Mouse (Mus musculus) granulocyte monocyte progenitor cell, adult 5-6 weeks (primary cell): ENCODE measurements around the gene Tle4. TPM values are rescaled to one million over a fixed set of nuclear protein-coding genes. Genes with fewer than 3 reads are reported as not detected.

Source experiments
- ATAC-seq: replicated peaks from 2 replicates; pipeline ENCODE4 v1.8.0; 2016; ENCODE audit warnings: mild to moderate bottlenecking, moderate TSS enrichment, inconsistent platforms; ENCODE audit not compliant: poor library complexity, severe bottlenecking
- total RNA-seq, 2 experiments: library from RNA; stranded (forward) in 1 of 2; stranded (reverse) in 1 of 2; fragments of 200-712, 200-1000 nt in 1 of 2; fragments of >200 nt in 1 of 2; fragmentation: Nextera tagmentation in 1 of 2; gene quantifications; 2 replicates each; pipeline ENCODE4 v1.2.3; 2014 to 2017

The Tle4 gene
- total RNA-seq, 2 experiments from 2014 or later, result 16.8 to 25.1 TPM

DNA sequence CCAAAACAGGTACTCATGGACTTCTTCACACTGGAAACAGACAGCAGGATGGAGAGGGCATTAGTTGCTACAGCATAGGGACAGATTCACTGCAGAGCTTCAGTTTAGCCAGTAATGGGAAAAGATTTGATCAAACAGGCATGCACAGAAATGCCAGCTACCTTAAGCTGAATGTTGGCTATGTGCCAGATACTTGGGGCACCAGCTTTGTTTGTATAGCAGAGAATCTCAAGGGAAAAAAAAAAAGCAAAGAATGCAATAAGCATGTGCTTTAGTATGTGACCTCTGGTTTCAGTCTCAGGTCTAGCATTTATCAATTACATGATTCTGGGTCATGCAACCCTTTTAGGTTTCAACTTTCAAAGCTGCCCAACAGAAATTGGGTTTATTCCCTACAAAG lies 118.1 kb downstream of the Tle4 start:
- no peak for ATAC-seq

- no peak for ATAC-seq
Measured at GRCm38 (mm10) chr19:14469325-14469724, 128.5 kb downstream of the Tle4 start.

- peak; percentile 40 for ATAC-seq
Measured at GRCm38 (mm10) chr19:14468733-14469132, 129.1 kb downstream of the Tle4 start.

GRCm38 (mm10) chr19:14466020-14466419 lies 131.8 kb downstream of the Tle4 start:
- ATAC-seq, result no peak

- no peak for ATAC-seq
Measured at GRCm38 (mm10) chr19:14463281-14464079, 134.4 kb downstream of the Tle4 start.

DNA sequence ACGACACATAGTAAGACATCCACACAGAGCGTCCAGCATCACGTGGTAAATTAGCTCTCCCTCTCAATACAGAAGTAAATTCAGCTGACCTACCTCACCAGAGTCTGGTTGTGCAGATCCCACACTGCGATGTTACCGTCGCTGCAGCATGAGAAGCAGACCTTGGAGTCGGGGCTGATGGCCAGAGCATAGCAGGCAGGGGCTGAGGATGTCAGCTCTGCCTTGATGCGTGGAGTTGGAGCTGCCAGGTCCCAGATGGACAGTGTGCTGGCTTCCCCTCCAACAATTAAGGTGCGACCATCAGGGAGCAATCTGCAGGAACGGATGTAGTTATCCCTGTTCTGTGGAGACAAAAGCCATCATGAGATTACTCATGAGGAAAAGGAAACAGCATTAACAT lies 144.4 kb downstream of the Tle4 start:
- no peak for ATAC-seq

DNA sequence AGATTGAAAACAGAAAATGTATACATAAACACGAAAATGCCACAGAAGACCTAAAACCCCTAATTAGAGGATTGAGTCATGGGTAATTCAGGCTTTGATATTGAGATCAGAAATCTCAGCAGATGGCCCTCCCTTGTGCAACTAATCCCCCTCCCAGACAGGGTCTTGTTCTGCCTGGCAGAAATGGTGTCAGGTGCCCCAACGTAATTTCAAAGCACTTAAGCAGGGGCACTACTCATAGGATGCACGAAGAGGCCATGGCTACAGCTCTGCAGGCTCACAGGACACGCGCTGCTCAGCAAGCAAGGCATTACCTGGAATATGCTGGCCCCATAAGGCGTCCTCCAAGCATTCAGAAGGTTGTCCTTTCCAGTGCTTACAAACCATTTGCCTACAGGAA lies 146.5 kb downstream of the Tle4 start:
- ATAC-seq, result no peak

DNA sequence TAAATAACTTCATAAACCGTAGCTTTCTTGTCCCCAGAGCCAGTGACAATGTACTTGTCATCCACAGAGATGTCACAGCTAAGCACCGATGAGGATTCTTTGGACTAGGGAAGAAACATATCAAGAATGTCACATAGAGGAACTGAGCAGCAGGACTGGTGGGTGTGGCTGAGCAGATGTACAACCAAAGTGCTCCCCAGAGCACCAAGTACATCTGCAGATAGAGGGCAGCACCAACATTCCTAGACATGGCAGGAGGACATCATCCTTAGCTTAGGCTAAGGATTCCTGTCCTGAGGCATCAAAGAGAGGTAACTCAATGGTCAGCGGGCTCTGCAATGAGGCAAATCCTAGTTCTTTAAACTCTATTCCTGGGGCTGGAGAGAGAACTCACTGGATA lies 148.1 kb downstream of the Tle4 start:
- ATAC-seq, result peak; percentile 68

DNA sequence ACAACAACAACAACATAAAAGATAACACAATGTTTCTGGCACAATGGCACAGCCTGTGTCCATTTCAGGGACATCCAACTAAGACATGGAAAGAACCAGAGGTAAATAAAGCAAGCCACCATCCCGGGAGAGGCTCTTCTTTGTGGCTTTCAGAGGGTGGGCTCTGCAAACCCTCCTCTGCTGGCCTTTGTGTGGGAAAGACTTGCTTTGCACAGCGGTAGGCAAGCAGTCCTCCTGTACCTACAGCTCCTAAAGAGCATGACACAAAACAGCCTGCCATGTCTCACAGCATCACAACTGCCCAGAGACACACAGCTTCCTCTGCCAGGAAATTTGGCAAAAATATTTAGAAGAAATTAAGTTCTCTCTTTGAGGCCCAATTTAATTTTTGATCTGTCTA lies 149.3 kb downstream of the Tle4 start:
- ATAC-seq, result no peak

DNA sequence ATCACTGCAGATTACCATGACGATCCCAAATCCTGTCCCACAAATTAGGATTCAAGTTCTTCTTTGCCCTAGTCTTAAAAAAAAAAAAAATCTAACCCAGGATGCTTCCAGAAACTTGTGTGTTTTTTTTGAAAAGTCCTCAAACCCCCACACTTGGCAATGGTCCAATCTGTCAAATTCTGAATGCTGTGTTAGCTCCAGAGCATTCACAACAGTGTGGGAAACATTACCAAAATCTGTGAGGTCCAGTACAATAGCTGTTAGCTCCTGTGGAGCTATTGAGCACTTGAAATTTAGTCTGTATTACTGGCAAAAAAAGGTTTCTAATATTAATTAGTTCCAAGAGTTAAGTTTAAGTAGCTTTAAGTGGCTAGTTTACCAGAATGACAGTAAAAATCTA lies 150.4 kb downstream of the Tle4 start:
- no peak for ATAC-seq

GRCm38 (mm10) chr19:14441861-14442260 lies 156.0 kb downstream of the Tle4 start:
- no peak for ATAC-seq

GRCm38 (mm10) chr19:14437226-14437625 lies 160.6 kb downstream of the Tle4 start:
- no peak for ATAC-seq

- ATAC-seq, result no peak
Measured at GRCm38 (mm10) chr19:14436567-14436966, 161.3 kb downstream of the Tle4 start.

GRCm38 (mm10) chr19:14435681-14436376 lies 162.0 kb downstream of the Tle4 start:
- no peak for ATAC-seq

DNA sequence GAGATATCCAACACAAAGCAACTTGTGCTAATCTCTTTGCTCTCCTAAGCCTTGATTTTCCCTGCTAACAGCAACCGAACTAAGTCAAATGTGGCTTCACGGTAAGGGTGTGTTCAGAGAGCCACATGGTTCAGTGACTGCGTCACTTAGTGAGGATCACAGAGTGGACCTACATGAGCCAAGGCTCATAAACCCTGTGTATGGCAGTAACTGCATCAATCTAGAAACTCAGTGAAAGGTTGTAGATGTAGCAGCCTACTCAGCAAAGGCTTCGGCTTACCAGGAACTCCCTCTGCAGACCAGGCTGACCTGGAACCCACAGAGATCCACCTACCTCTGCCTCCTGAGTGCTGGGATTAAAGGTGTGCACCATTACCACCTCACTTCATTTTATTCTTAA lies 164.0 kb downstream of the Tle4 start:
- ATAC-seq, result no peak

DNA sequence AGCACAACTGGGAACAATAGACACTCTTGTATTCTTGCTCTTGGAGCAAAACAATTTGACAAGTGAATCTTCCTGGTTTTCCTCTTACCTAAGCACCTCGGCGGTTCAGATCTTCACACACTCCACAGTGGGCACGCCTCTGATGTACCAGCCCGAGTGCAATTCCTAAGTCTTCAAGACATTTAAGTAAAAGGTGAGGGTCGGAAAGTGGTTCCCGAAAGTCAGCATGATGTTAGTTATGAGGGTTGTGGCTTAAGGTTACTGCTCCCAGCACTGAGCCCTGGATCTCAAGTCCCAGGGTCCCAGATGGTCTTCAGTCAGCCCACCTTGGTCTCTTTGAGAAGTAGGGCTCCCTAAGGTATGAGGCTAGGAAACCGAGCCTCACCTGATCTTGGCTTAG lies 165.4 kb downstream of the Tle4 start:
- no peak for ATAC-seq

DNA sequence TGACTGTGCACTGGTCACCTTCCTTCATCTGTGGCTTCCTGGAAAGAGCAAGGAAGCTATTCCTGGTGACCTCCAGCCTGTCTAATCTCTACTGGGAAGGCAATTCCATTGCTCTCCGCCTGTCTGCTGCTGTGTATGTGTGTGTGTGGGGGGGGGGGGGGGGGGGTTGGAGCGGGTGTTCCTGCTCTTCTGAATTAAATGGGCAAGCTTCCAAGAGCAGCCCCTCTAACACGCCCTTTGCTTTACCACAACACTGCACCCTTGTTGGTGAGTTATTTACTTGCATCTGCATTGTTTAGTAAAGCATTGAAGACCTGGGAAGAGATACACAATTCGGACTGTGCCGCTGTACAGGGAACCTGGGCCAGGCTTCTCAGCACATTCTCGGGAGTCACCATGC lies 170.9 kb downstream of the Tle4 start:
- no peak for ATAC-seq

DNA sequence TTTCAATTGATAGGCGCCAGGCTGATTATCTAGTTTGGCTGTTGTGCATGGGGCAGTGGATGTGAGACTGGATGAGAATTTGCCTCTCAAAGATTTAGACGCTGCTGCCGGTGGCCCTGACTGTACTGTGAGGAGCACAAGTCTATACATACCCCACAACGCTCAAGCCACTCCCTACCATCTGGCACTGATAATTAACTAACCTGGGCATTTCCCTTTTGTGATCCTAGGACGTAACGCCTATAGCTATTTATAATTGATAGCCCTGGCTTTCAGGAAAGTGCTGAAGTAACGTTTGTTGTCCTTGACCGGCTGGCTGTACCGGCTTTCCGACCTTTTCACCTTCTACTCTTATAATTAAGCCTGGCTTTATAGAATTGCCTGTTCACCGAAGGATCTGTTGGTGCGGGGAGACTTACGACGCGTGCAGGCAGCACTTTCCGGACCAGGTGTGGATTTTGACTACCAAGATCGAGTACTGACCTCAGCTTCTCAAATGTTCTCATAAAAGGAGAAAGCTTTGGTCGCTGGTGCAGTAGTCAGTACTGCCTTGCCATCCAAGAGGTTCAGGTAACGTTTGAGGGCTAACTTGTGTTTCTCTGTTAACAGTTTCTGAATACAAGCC lies 171.5 kb downstream of the Tle4 start:
- ATAC-seq, result no peak

GRCm38 (mm10) chr19:14425122-14425521 lies 172.7 kb downstream of the Tle4 start:
- no peak for ATAC-seq

- no peak for ATAC-seq
Measured at GRCm38 (mm10) chr19:14424016-14424964, 173.6 kb downstream of the Tle4 start.
